Mouse (Mus musculus): Measurements from ENCODE around the gene Cep55.

DNA sequence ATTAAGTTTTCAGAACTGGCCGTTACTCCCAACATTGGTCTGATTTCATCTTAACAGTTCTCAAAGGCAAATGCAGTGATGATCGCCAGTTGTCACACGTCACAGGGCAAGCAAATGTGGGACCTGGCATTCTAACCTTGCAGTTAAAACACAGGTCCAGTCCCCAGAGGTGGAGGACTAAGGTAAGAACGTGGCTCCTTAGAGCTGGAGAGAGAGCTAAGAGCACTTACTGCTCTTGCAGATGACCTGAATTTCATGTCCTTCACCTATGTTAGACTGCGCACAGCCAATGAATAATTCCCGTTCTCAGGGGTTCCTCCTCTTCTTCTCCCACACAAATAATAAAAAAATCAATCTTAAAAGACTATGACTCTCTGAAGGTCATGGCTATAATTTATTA is 27.4 kb upstream of the Cep55 start:
- TF ChIP-seq CTCF (IDR thresholded peaks at IDR 0.05; ENCODE audit: control insufficient read depth, insufficient read depth, insufficient read length) (no peak), CEBPB (IDR thresholded peaks at IDR 0.05; ENCODE audit: low read depth) (no peak), MAX (IDR thresholded peaks at IDR 0.05) (no peak), MYOD1 (IDR thresholded peaks at IDR 0.05; ENCODE audit: control insufficient read depth, insufficient read length, low read depth) (no peak)
